Mouse (Mus musculus) frontal cortex, adult (tissue): ENCODE measurements around the gene Hkdc1.
A peak's percentile ranks its signal among the peaks of the same experiment; 100 is the strongest.

Experiments
- ATAC-seq: cut with Nextera tagmentation; 2 replicates; pipeline ENCODE4 v1.9.2; 2017; ENCODE audit warnings: mild to moderate bottlenecking, moderate library complexity, mixed read lengths; ENCODE audit not compliant: low TSS enrichment

Hkdc1 gene

GRCm38 (mm10) chr10:62379808-62380207 is 42.5 kb downstream of the Hkdc1 start, which contains the start of gene Hk1:
Hk1 (minus strand) TSS chr10:62379908.
- no peak for ATAC-seq

DNA sequence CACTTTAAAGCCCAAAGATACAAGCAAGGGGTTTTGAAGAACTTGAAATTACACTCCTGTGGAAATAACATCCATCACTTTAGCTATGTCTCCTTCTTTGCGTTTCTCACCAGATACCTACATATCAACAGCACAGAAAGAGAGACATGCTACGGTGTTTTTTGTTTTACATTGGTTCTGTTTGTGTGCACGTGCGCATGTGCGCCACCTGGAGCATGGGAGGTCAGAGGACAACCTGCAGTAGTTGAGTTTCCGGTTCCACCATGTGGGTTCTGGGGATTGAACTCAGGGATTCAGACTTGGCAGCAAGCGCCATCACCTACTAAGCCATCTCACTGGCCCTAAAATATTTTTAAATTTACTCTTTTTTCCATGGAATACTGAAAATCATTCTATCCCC is 63.5 kb downstream of the Hkdc1 start:
- no peak for ATAC-seq

DNA sequence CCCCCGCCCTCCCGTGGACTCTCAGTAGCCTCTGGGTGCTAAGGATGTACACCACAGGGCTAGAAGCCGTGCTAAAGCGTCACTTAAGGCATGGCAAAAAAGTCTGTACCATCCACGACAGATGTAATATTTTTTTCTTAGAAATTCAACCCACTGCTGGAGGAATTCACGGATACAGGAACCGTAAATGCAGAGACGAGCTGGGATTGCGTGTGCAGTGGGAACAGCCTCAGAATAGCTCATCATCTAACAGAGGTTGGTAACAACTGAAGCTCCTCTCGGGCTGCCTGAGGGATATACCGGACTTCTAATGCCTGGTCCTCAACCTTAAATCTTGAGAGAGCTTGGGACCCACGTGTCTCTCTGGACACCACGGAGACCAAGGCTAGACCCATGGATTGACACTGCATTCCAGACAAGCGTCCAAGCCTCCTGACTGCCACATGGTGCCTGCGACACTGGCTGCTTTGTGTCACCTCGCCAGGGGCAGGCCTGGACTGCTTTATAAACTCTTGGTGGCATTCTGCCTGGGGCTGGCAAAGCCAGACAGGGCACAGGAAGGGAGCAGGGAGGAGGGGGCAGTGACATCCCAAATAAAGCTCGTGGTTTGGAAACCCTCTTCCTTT is 66.1 kb downstream of the Hkdc1 start:
- ATAC-seq: peak; percentile 87

- ATAC-seq: no peak
Observed at GRCm38 (mm10) chr10:62345147-62345546, 77.1 kb downstream of the Hkdc1 start.

DNA sequence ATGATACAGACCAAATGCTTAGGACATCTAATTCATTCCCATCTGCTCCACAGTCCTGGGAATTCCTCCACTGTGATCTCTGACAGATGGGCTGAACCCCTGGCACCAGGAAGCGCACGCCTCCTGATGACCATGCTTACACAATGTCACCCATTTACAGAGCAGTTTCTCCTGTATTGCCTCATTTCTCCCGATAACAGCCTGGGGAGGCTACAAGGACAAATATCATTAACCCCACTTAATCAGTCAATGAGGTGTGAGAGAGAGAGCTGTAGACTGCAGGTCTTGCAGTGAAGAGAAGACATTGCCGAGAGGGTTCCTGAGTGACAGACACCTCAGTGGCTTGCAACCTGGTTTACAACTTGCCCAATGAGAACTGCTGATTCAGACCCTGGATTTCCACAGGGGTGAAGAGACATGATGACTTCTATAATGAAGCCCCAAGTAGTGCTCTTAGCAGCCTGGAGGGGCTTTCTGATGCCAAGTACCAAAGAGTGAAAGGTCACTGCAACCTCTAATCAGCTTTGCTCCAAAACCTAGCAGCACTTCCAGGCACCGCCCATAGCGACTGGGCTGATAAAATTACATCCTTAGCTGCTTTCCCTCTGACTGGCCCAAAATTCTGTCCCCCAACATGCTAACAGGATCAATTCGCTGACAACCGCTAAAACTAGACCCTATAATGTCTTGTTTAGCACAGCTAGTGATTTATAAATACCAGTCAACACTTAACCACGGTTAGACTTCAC is 78.1 kb downstream of the Hkdc1 start:
- no peak for ATAC-seq

GRCm38 (mm10) chr10:62342512-62342911 is 79.8 kb downstream of the Hkdc1 start:
- no peak for ATAC-seq

- ATAC-seq: no peak
Observed at GRCm38 (mm10) chr10:62341956-62342355, 80.3 kb downstream of the Hkdc1 start.

DNA sequence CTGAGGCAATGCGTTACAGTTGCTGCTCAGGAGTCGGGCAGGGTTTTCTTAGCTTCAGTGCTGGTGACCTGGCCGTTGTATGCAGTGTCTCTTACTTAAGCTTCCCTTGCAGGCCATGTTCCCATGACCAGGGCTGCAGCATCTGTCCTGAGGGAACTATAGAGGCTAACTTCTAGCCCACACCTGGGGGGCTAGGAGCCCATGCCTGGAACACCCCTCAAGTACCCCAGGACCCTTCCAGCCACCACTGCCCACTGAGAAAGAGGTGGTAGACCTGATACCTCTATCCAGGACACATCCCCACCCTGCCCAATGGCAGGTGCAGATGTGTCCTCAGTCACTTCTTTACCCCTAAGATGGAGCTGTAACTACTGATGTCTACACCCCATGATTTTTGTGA is 81.3 kb downstream of the Hkdc1 start:
- ATAC-seq: no peak

GRCm38 (mm10) chr10:62340095-62340731 is 82.1 kb downstream of the Hkdc1 start:
- ATAC-seq: peak; percentile 90

DNA sequence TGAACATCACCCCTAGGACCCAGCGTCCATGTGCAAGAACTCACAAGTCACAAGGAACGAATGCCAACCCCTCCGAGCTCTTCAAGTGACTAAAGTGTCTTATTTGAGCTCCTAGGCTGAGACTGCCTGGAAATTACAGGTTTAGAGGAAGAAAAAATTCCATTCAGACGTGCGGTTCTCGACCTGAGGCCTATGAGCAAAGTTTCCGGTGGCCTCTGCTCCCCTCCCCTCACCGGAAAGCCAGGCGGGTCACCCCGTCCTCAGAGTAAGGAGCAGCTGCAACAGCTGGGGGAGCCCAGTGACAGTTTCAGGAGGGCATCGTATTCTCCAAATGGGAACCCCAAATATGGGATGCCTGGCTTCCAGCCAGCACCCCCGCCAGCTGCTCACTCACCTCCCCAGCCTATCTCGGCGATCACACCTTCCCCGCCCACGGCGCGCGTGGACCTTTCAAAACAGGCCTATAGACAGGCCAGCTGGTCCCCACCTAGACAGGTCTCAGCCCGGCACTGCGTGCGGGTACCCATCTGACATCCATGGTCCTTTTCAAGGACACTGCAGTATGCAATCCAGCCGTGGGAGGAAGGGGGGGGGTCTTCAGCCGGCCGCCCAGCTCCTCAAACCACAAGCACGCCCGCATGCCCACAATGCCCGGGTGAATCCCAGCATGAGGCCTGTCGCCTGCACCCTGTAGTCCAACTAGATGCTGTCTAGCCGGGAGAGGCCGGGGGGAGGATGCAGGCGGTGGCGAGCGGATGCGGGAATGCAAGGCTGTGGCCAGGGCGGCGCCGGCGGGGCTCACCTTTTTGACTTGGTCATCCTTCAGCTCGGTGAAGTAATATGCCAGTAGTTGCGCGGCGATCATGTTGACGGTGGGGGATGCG is 82.8 kb downstream of the Hkdc1 start:
- peak; percentile 38 for ATAC-seq

DNA sequence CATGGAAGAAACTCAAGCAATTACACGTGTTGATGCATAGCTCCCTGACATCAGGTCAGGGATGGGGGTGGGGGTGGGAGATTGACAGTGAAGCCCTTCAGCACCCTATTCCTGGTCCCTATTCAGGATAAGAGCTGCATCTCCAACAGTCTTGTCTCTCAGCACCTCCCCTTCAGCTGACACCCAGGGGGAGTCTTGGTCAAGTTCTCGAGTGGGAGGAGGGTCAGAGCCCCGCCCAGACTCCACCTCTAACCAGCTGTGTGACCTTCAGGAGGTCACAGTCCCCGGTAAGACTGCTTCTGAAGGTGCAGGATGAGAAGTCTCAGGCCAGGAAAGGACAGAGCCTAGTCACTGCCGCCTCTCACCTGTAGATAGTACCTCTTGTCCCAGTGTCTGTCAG is 83.7 kb downstream of the Hkdc1 start:
- ATAC-seq: no peak

DNA sequence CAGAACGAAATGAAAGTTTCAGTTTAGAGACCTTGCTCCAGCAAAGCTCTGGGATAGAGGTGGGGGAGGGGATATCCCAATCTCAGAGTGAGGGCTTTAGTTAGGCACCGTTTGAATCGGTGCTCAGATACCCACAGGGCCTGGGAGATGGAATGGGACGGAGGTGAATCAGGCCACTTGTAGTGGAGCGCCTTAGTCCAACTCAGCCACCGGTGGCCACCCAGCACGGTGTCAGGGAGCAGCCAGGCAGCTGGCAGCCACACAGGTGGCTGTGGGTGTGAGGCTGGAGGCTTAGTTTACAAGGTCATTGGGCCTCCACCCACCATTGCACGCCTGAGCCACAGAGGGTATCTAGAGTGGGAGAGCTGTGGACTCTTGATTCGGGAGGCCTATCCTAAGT is 84.1 kb downstream of the Hkdc1 start:
- no peak for ATAC-seq

DNA sequence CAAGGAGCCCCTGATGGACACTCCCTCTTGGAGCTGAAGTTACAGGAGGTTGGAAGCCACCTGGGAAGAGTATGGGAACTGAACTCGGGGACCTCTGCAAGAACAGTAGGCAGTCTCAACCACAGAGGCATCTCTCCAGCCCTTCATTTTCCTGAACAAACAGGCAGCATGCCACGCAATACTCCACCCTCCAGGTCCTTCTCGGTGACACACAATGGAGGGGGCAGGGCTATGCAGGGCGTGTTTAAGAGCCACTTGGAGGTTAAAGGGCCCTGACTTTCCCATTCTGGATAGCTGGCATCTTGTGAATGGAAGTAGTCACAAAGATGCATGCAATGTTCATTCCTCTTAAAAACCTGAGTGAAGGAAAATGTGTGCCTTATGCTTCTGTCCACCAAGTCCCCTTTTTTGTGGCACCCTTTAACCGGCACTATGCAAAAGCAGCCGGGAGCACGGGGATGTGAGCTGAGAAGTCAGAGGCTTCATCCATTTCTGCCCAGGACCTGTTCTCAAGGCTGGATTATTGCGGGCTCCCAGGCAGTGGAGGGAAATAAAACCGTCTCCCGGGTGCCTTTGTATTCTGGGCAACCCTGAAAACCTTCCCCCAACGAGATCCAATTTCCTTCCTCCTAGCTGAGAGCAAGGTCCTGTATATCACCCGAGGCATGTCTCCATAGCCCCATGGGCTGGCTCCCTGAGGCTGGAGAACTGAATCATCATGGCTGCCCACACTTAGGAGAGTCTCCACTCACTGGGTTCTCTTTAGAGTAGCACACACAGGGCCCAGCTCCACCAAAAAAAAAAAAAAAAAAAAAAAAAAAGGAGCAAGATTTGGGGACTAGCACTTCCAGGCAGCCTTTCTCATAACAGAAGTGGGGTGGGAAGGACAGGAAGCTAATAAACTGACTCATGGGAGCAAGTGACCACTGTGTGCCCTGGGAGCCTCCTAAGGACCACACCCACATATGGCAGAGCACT is 85.4 kb downstream of the Hkdc1 start:
- no peak for ATAC-seq

- no peak for ATAC-seq
Observed at GRCm38 (mm10) chr10:62335423-62335776, 86.9 kb downstream of the Hkdc1 start.

- ATAC-seq: no peak
Observed at GRCm38 (mm10) chr10:62334686-62335422, 87.4 kb downstream of the Hkdc1 start.

- no peak for ATAC-seq
Observed at GRCm38 (mm10) chr10:62333269-62333668, 89.0 kb downstream of the Hkdc1 start.
